Mouse (Mus musculus): Measurements from ENCODE around the gene Cpxm1. TPM values are rescaled to one million over a fixed set of nuclear protein-coding genes. Genes with fewer than 3 reads are reported as not detected.

The Cpxm1 gene
- polyA plus RNA-seq, 1 experiment from 2014 or later, result 1.4 TPM

GRCm38 (mm10) chr2:130357551-130357950 lies 39.8 kb downstream of the Cpxm1 start:
- WGBS (ENCODE audit: insufficient replicate concordance), result 64% methylated on average over 5 of the region's 5 CpGs
- Histone ChIP-seq H3K36me3 (replicated peaks; ENCODE audit: insufficient read depth, low read length) (no peaks in the 10 kb centered on the region), H3K4me3 (ENCODE audit: low read depth, low read length) (no peak overlapping the region), H3K9me3 (ENCODE audit: low read length) (no peaks in the 10 kb centered on the region), H3K27me3 (ENCODE audit: insufficient read depth, low read length) (peaks cover 43% of the 10 kb centered on the region), H3K27ac (ENCODE audit: low read depth) (no peak overlapping the region), H3K9ac (replicated peaks) (no peak overlapping the region), H3K4me1 (ENCODE audit: insufficient read depth) (no peaks in the 10 kb centered on the region), H3K4me2 (ENCODE audit: low read depth, low read length) (no peak overlapping the region)
- ATAC-seq, result no peak
- no peak for DNase-seq
- TF ChIP-seq CTCF (IDR thresholded peaks at IDR 0.05; ENCODE audit: low read depth), result no peak

GRCm38 (mm10) chr2:130353889-130354288 lies 43.5 kb downstream of the Cpxm1 start:
- TF ChIP-seq EP300 (IDR thresholded peaks at IDR 0.05; ENCODE audit: low read depth) (no peak), CTCF (IDR thresholded peaks at IDR 0.05; ENCODE audit: low read depth) (no peak)
- Histone ChIP-seq H3K27ac (ENCODE audit: low read depth) (no peak overlapping the region), H3K4me3 (ENCODE audit: low read depth, low read length) (no peak overlapping the region), H3K36me3 (replicated peaks; ENCODE audit: insufficient read depth, low read length) (no peaks in the 10 kb centered on the region), H3K4me1 (ENCODE audit: insufficient read depth) (no peaks in the 10 kb centered on the region), H3K4me2 (ENCODE audit: low read depth, low read length) (no peak overlapping the region), H3K27me3 (ENCODE audit: insufficient read depth, low read length) (peaks cover 10% of the 10 kb centered on the region; the same call in 1 of the 2 replicates), H3K9me3 (ENCODE audit: low read length) (no peaks in the 10 kb centered on the region), H3K9ac (replicated peaks) (no peak overlapping the region)
- no peak for DNase-seq
- ATAC-seq, result no peak
- WGBS (ENCODE audit: insufficient replicate concordance), result 65% methylated on average over 3 of the region's 3 CpGs

GRCm38 (mm10) chr2:130353411-130353810 lies 44.0 kb downstream of the Cpxm1 start:
- no peak overlapping the region for H3K4me2 ChIP-seq (ENCODE audit: low read depth, low read length)
- TF ChIP-seq EP300 (IDR thresholded peaks at IDR 0.05; ENCODE audit: low read depth) (no peak), CTCF (IDR thresholded peaks at IDR 0.05; ENCODE audit: low read depth) (no peak)
- H3K9ac ChIP-seq (replicated peaks), result no peak overlapping the region
- 85% methylated on average over 8 of the region's 8 CpGs for WGBS (ENCODE audit: insufficient replicate concordance)
- no peak overlapping the region for H3K27ac ChIP-seq (ENCODE audit: low read depth)
- H3K27me3 ChIP-seq (ENCODE audit: insufficient read depth, low read length), result peaks cover 7% of the 10 kb centered on the region; the same call in 1 of the 2 replicates
- no peaks in the 10 kb centered on the region for H3K9me3 ChIP-seq (ENCODE audit: low read length)
- DNase-seq (no peak), ATAC-seq (no peak)
- no peaks in the 10 kb centered on the region for H3K4me1 ChIP-seq (ENCODE audit: insufficient read depth)
- H3K4me3 ChIP-seq (ENCODE audit: low read depth, low read length), result no peak overlapping the region
- H3K36me3 ChIP-seq (replicated peaks; ENCODE audit: insufficient read depth, low read length), result no peaks in the 10 kb centered on the region

- Histone ChIP-seq H3K4me1 (ENCODE audit: insufficient read depth) (no peaks in the 10 kb centered on the region), H3K9me3 (ENCODE audit: low read length) (no peaks in the 10 kb centered on the region), H3K4me2 (ENCODE audit: low read depth, low read length) (no peak overlapping the region), H3K9ac (replicated peaks) (no peak overlapping the region), H3K4me3 (ENCODE audit: low read depth, low read length) (no peak overlapping the region), H3K36me3 (replicated peaks; ENCODE audit: insufficient read depth, low read length) (no peaks in the 10 kb centered on the region), H3K27ac (ENCODE audit: low read depth) (no peak overlapping the region), H3K27me3 (ENCODE audit: insufficient read depth, low read length) (no peaks in the 10 kb centered on the region)
- ATAC-seq, result no peak
- 46% methylated on average over 5 of the region's 5 CpGs for WGBS (ENCODE audit: insufficient replicate concordance)
- no peak for DNase-seq
- TF ChIP-seq CTCF (IDR thresholded peaks at IDR 0.05; ENCODE audit: low read depth) (no peak), EP300 (IDR thresholded peaks at IDR 0.05; ENCODE audit: low read depth) (no peak)
These were observed 45.5 kb downstream of the Cpxm1 start for GRCm38 (mm10) chr2:130351758-130352339.

GRCm38 (mm10) chr2:130350376-130350775 lies 47.0 kb downstream of the Cpxm1 start:
- 79% methylated on average over 3 of the region's 3 CpGs for WGBS (ENCODE audit: insufficient replicate concordance)
- Histone ChIP-seq H3K4me2 (ENCODE audit: low read depth, low read length) (no peak overlapping the region), H3K27me3 (ENCODE audit: insufficient read depth, low read length) (no peaks in the 10 kb centered on the region), H3K9ac (replicated peaks) (no peak overlapping the region), H3K36me3 (replicated peaks; ENCODE audit: insufficient read depth, low read length) (no peaks in the 10 kb centered on the region), H3K4me3 (ENCODE audit: low read depth, low read length) (no peak overlapping the region), H3K4me1 (ENCODE audit: insufficient read depth) (no peaks in the 10 kb centered on the region), H3K27ac (ENCODE audit: low read depth) (no peak overlapping the region), H3K9me3 (ENCODE audit: low read length) (no peaks in the 10 kb centered on the region)
- no peak for DNase-seq
- ATAC-seq, result no peak
- TF ChIP-seq EP300 (IDR thresholded peaks at IDR 0.05; ENCODE audit: low read depth) (no peak), CTCF (IDR thresholded peaks at IDR 0.05; ENCODE audit: low read depth) (no peak)

GRCm38 (mm10) chr2:130341220-130341580 lies 56.2 kb downstream of the Cpxm1 start:
- no peaks in the 10 kb centered on the region for H3K9me3 ChIP-seq (ENCODE audit: low read length)
- no peak overlapping the region for H3K4me3 ChIP-seq (ENCODE audit: low read depth, low read length)
- H3K9ac ChIP-seq (replicated peaks), result no peak overlapping the region
- no peak for ATAC-seq
- no peak overlapping the region for H3K4me2 ChIP-seq (ENCODE audit: low read depth, low read length)
- no peak overlapping the region for H3K27ac ChIP-seq (ENCODE audit: low read depth)
- TF ChIP-seq CTCF (IDR thresholded peaks at IDR 0.05; ENCODE audit: low read depth) (no peak), EP300 (IDR thresholded peaks at IDR 0.05; ENCODE audit: low read depth) (no peak)
- 82% methylated on average over 7 of the region's 7 CpGs for WGBS (ENCODE audit: insufficient replicate concordance)
- H3K27me3 ChIP-seq (ENCODE audit: insufficient read depth, low read length), result no peaks in the 10 kb centered on the region
- H3K36me3 ChIP-seq (replicated peaks; ENCODE audit: insufficient read depth, low read length), result no peaks in the 10 kb centered on the region
- no peak for DNase-seq
- H3K4me1 ChIP-seq (ENCODE audit: insufficient read depth), result no peaks in the 10 kb centered on the region

Other genes starting within 250 kb of the Cpxm1 start
- 185 and 200 TPM in 2 replicates for gene Snrpb, start 218.2 kb downstream of the Cpxm1 start, polyA plus RNA-seq (2015; fragmentation: Nextera tagmentation; extraction: Ambion mirVana)
- gene Tmc2, start 202.4 kb downstream of the Cpxm1 start, polyA plus RNA-seq (2015; fragmentation: Nextera tagmentation; extraction: Ambion mirVana), result not detected in 2 replicates
- 79.4 and 91.2 TPM in 2 replicates for gene Nop56, start 123.1 kb downstream of the Cpxm1 start, polyA plus RNA-seq (2015; fragmentation: Nextera tagmentation; extraction: Ambion mirVana)
- 114 and 116 TPM in 2 replicates for gene Idh3b, start 113.0 kb downstream of the Cpxm1 start, polyA plus RNA-seq (2015; fragmentation: Nextera tagmentation; extraction: Ambion mirVana)
- gene Ebf4, start 102.4 kb downstream of the Cpxm1 start, polyA plus RNA-seq (2015; fragmentation: Nextera tagmentation; extraction: Ambion mirVana), result 0.08 and 0.11 TPM in 2 replicates
- not detected in 2 replicates for gene Gm28372, start 7.7 kb upstream of the Cpxm1 start, polyA plus RNA-seq (2015; fragmentation: Nextera tagmentation; extraction: Ambion mirVana)
- not detected in 2 replicates for gene 1700020A23Rik, start 7.7 kb upstream of the Cpxm1 start, polyA plus RNA-seq (2015; fragmentation: Nextera tagmentation; extraction: Ambion mirVana)
- gene Tmem239, start 8.9 kb upstream of the Cpxm1 start, polyA plus RNA-seq (2015; fragmentation: Nextera tagmentation; extraction: Ambion mirVana), result not detected in 2 replicates
- 19.4 and 22.8 TPM in 2 replicates for gene Vps16, start 26.8 kb upstream of the Cpxm1 start, polyA plus RNA-seq (2015; fragmentation: Nextera tagmentation; extraction: Ambion mirVana)
- gene Pced1a, start 27.1 kb upstream of the Cpxm1 start, polyA plus RNA-seq (2015; fragmentation: Nextera tagmentation; extraction: Ambion mirVana), result 3.8 TPM in 2 replicates
- gene Ptpra, start 52.7 kb upstream of the Cpxm1 start, polyA plus RNA-seq (2015; fragmentation: Nextera tagmentation; extraction: Ambion mirVana), result 18.4 and 18.7 TPM in 2 replicates
- 38.8 and 39.8 TPM in 2 replicates for gene Mrps26, start 166.2 kb upstream of the Cpxm1 start, polyA plus RNA-seq (2015; fragmentation: Nextera tagmentation; extraction: Ambion mirVana)
- not detected in 2 replicates for gene Oxt, start 178.6 kb upstream of the Cpxm1 start, polyA plus RNA-seq (2015; fragmentation: Nextera tagmentation; extraction: Ambion mirVana)
- not detected in 2 replicates for gene Avp, start 185.0 kb upstream of the Cpxm1 start, polyA plus RNA-seq (2015; fragmentation: Nextera tagmentation; extraction: Ambion mirVana)
- 5.9 and 7.2 TPM in 2 replicates for gene Fastkd5, start 232.5 kb upstream of the Cpxm1 start, polyA plus RNA-seq (2015; fragmentation: Nextera tagmentation; extraction: Ambion mirVana)
- gene Ubox5, start 232.5 kb upstream of the Cpxm1 start, polyA plus RNA-seq (2015; fragmentation: Nextera tagmentation; extraction: Ambion mirVana), result 2.6 TPM in 2 replicates
- gene Lzts3, start 245.2 kb upstream of the Cpxm1 start, polyA plus RNA-seq (2015; fragmentation: Nextera tagmentation; extraction: Ambion mirVana), result 1.2 TPM in 2 replicates